8 mouse cellular contexts compared by ENCODE assay signal in the genomic region with DNA sequence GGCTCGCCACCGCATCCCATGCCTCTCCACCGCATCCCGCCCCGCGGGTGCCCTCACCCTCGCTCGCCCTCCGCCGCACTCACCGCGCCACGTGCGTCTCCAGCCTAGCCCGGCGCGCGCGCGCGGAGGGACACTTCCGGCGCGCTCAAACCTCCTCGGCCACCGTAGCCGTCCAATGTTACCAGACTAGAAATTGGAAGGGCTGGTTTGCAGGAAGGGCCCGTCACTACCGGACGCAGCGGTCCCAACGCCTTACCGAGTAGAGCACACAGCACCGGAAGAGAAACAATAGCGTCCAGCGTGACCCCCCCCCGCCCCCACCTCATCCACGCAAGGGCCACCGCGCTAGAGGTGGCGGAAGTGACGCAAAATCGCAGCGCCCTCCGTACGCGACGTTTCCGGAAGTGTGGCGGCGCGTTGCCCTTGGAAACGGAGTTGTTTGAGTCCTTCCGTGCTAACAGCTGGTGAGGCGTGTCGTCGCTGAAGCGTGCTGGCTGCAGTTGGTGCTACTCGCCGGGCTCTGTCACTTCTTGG. TPM values are rescaled to one million over a fixed set of nuclear protein-coding genes. Genes with fewer than 3 reads are reported as not detected.
DNase-seq lines count a peak whose midpoint lies in the region; ATAC-seq and TF ChIP-seq lines count a peak whose summit lies in the region.

TSS of gene Gar1 (minus strand) at position 362 of the 534 bp plus-strand sequence.

- TF ChIP-seq CTCF in bone marrow, adult 2 months (IDR thresholded peaks at IDR 0.05; ENCODE audit: control insufficient read depth, insufficient read depth, low read length): no peak
- no peak for TF ChIP-seq CTCF in midbrain, postnatal 0 days (IDR thresholded peaks at IDR 0.05)

- no peaks in the 10 kb centered on the region for H3K9me3 ChIP-seq in embryonic facial prominence, embryonic 15.5 days (replicated peaks)
- no peaks in the 10 kb centered on the region for H3K9me3 ChIP-seq in limb, embryonic 14.5 days (ENCODE audit: control insufficient read depth, low read length)
- H3K9me3 ChIP-seq in midbrain, postnatal 0 days (ENCODE audit: low read length): no peaks in the 10 kb centered on the region

- H3K4me1 ChIP-seq in bone marrow, adult 2 months (ENCODE audit: control insufficient read depth, insufficient read depth, low read length): no peaks in the 10 kb centered on the region
- H3K4me1 ChIP-seq in embryonic facial prominence, embryonic 15.5 days: peaks cover 11% of the 10 kb centered on the region
- peaks cover 9% of the 10 kb centered on the region; the same call in 1 of the 2 replicates for H3K4me1 ChIP-seq in limb, embryonic 14.5 days (ENCODE audit: control insufficient read depth, insufficient read depth, low read length)
- peaks cover 8% of the 10 kb centered on the region; the same call in 1 of the 2 replicates for H3K4me1 ChIP-seq in midbrain, postnatal 0 days (ENCODE audit: insufficient read depth, low read length)

- 0 out of 2 replicates have a peak, but pooled peaks have one; percentile 14 for TF ChIP-seq POLR2A in bone marrow, adult 2 months (IDR thresholded peaks at IDR 0.05; ENCODE audit: borderline replicate concordance, control insufficient read depth, low read depth, low read length)
- 0 out of 2 replicates have a peak, but pooled peaks have one; percentile 43 for TF ChIP-seq POLR2A in limb, embryonic 14.5 days (IDR thresholded peaks at IDR 0.05; ENCODE audit: borderline replicate concordance, extremely low read depth, insufficient read depth, insufficient read length)

- H3K4me2 ChIP-seq in embryonic facial prominence, embryonic 15.5 days (replicated peaks): peak within 1 kb of the TSS; percentile 75
- peak within 1 kb of the TSS; percentile 69 for H3K4me2 ChIP-seq in limb, embryonic 14.5 days (replicated peaks; ENCODE audit: low read depth, low read length, severe bottlenecking)
- H3K4me2 ChIP-seq in midbrain, postnatal 0 days (ENCODE audit: low read depth, low read length, poor library complexity, severe bottlenecking): peak within 1 kb of the TSS; percentile 62

- peaks cover 21% of the 10 kb centered on the region for H3K36me3 ChIP-seq in embryonic facial prominence, embryonic 15.5 days
- peaks cover 13% of the 10 kb centered on the region for H3K36me3 ChIP-seq in limb, embryonic 14.5 days (ENCODE audit: control insufficient read depth, insufficient read depth, low read length)
- no peaks in the 10 kb centered on the region for H3K36me3 ChIP-seq in midbrain, postnatal 0 days (ENCODE audit: insufficient read depth, low read length)

- H3K9ac ChIP-seq in embryonic facial prominence, embryonic 15.5 days: peak within 1 kb of the TSS; percentile 76
- H3K9ac ChIP-seq in limb, embryonic 14.5 days (ENCODE audit: low read depth, low read length, severe bottlenecking): peak within 1 kb of the TSS; percentile 80
- peak within 1 kb of the TSS; percentile 75 for H3K9ac ChIP-seq in midbrain, postnatal 0 days (replicated peaks; ENCODE audit: low read length, poor library complexity, severe bottlenecking)

- peaks cover 3% of the 10 kb centered on the region; the same call in 1 of the 2 replicates for H3K27me3 ChIP-seq in embryonic facial prominence, embryonic 15.5 days
- no peaks in the 10 kb centered on the region for H3K27me3 ChIP-seq in limb, embryonic 14.5 days (ENCODE audit: control insufficient read depth, insufficient read depth, low read length)
- no peaks in the 10 kb centered on the region; the same call in 1 of the 2 replicates for H3K27me3 ChIP-seq in midbrain, postnatal 0 days (ENCODE audit: insufficient read depth, low read length)

- DNase-seq in 416B (ENCODE audit: low read depth): peak; percentile 97
- peak; percentile 94 for DNase-seq in heart, adult 8-10 months (ENCODE audit: low spot score)
- DNase-seq in kidney, adult 9 months: peak; percentile 97
- peak; percentile 97 for DNase-seq in limb, embryonic 14.5 days (ENCODE audit: low spot score)
- DNase-seq in midbrain, postnatal 0 days (ENCODE audit: low spot score): peak; percentile 98
- peak; percentile 80 to 91 for DNase-seq in spleen, postnatal 14 days (ENCODE audit: low spot score in 2 of 2)

- under 1% methylated on average over 60 of the region's 60 CpGs for WGBS in bone marrow, adult 2 months
- under 1% methylated on average over 60 of the region's 60 CpGs for WGBS in embryonic facial prominence, embryonic 15.5 days
- under 1% methylated on average over 59 of the region's 60 CpGs for WGBS in limb, embryonic 14.5 days
- under 1% methylated on average over 58 of the region's 60 CpGs for WGBS in midbrain, postnatal 0 days

- peak; percentile 94 for ATAC-seq in embryonic facial prominence, embryonic 15.5 days (ENCODE audit: insufficient number of reproducible peaks, low FRiP score, low TSS enrichment, low read depth)
- peak; percentile 94 for ATAC-seq in limb, embryonic 14.5 days (ENCODE audit: low FRiP score, low read depth)
- ATAC-seq in midbrain, postnatal 0 days (ENCODE audit: low FRiP score): peak; percentile 97

- H3K27ac ChIP-seq in bone marrow, adult 2 months (ENCODE audit: control insufficient read depth, insufficient read depth, low read depth, low read length, poor library complexity): peak within 1 kb of the TSS; percentile 92
- peak within 1 kb of the TSS; percentile 91 for H3K27ac ChIP-seq in embryonic facial prominence, embryonic 15.5 days (replicated peaks)
- H3K27ac ChIP-seq in limb, embryonic 14.5 days (replicated peaks; ENCODE audit: low read depth, low read length): peak within 1 kb of the TSS; percentile 91
- H3K27ac ChIP-seq in midbrain, postnatal 0 days (ENCODE audit: low read depth, low read length): peak within 1 kb of the TSS; percentile 91

- H3K4me3 ChIP-seq in bone marrow, adult 2 months (replicated peaks; ENCODE audit: control insufficient read depth, low read depth, low read length): peak within 1 kb of the TSS; percentile 98
- H3K4me3 ChIP-seq in embryonic facial prominence, embryonic 15.5 days (replicated peaks): peak within 1 kb of the TSS; percentile 82
- H3K4me3 ChIP-seq in limb, embryonic 14.5 days (replicated peaks; ENCODE audit: low read length): peak within 1 kb of the TSS; percentile 95
- H3K4me3 ChIP-seq in midbrain, postnatal 0 days (ENCODE audit: low read depth, low read length): peak within 1 kb of the TSS; percentile 89

RNA-seq across cellular contexts. Expression of gene Gar1, which starts in this region (rescaled TPM):
- polyA plus RNA-seq in bone marrow, adult 2 months (2011; ENCODE audit: insufficient read depth, insufficient read length, low replicate concordance, missing spikeins): 84.0 and 115 TPM in 2 replicates
- 73.6 and 81.9 TPM in 2 replicates for polyA plus RNA-seq in embryonic facial prominence, embryonic 15.5 days (2015; fragmentation: Nextera tagmentation; extraction: Ambion mirVana)
- 10 to 100 TPM; 15.1 to 22.7 (median 21.6) TPM for total RNA-seq in heart, adult 8-10 months (2022)
- polyA plus RNA-seq in limb, embryonic 14.5 days (2012; rRNA removed): 69.2 and 119 TPM in 2 replicates
- polyA plus RNA-seq in limb, embryonic 14.5 days (2014; fragmentation: Nextera tagmentation; extraction: Ambion mirVana): 39.2 and 41.3 TPM in 2 replicates
- 1.9 and 2.1 TPM in 2 replicates for total RNA-seq in midbrain, postnatal 0 days (2014; rRNA removed)
- 27.3 and 32.6 TPM in 2 replicates for polyA plus RNA-seq in midbrain, postnatal 0 days (2015; fragmentation: Nextera tagmentation; extraction: Ambion mirVana)

Comparison
In these comparisons a context has a peak if more than half of its experiments do, and no peak if none do; other contexts are left out.
1. Peak in every context shown above with its lines: DNase-seq, ATAC-seq, H3K4me3 ChIP-seq and H3K27ac ChIP-seq.